Mouse (Mus musculus) heart, embryonic 16.5 days (tissue): Measurements from ENCODE around the gene Olfr525. TPM values are rescaled to one million over a fixed set of nuclear protein-coding genes. Genes with fewer than 3 reads are reported as not detected.

ENCODE experiments used
- ATAC-seq: fragments of 200-750 bp; cut with Nextera tagmentation; replicated peaks from 2 replicates; pipeline ENCODE4 v1.8.0; 2017; ENCODE audit warnings: moderate number of reproducible peaks; ENCODE audit not compliant: insufficient read depth, low FRiP score; ENCODE audit errors: extremely low read depth
- H3K27ac ChIP-seq: fragments of 300-500 bp; sonication (generic); 2 replicates; pipeline ENCODE4 v1.5.1; 2014; ENCODE audit warnings: mild to moderate bottlenecking, low read length, control low read depth, moderate library complexity
- H3K27me3 ChIP-seq: fragments of 300-500 bp; sonication (generic); 2 replicates; pipeline ENCODE4 v1.6.1; 2014; ENCODE audit warnings: low read length, mixed read lengths; ENCODE audit not compliant: control insufficient read depth, insufficient read depth
- H3K36me3 ChIP-seq: fragments of 300-500 bp; sonication (generic); 2 replicates; pipeline ENCODE4 v1.6.1; 2014; ENCODE audit not compliant: control insufficient read depth, insufficient read depth
- H3K4me1 ChIP-seq: fragments of 300-500 bp; sonication (generic); 2 replicates; pipeline ENCODE4 v1.6.1; 2014; ENCODE audit warnings: low read length, mixed read lengths; ENCODE audit not compliant: control insufficient read depth, insufficient read depth
- H3K4me2 ChIP-seq: fragments of 300-500 bp; sonication (generic); 2 replicates; pipeline ENCODE4 v1.6.1; 2014; ENCODE audit warnings: low read depth, mild to moderate bottlenecking, control low read depth, low read length
- H3K4me3 ChIP-seq: fragments of 300-500 bp; sonication (generic); 2 replicates; pipeline ENCODE4 v1.5.1; 2014; ENCODE audit warnings: mild to moderate bottlenecking, control low read depth, low read length
- H3K9ac ChIP-seq: fragments of 300-500 bp; sonication (generic); 2 replicates; pipeline ENCODE4 v1.6.1; 2014; ENCODE audit warnings: low read length, control low read depth
- H3K9me3 ChIP-seq: fragments of 300-500 bp; sonication (generic); replicated peaks from 2 replicates; pipeline ENCODE4 v1.6.1; 2016; ENCODE audit warnings: low read length; ENCODE audit not compliant: control insufficient read depth
- WGBS: fragments of 180-500 bp; shearing (Covaris S2); extraction: QIAGEN DNeasy Blood & Tissue Kit; methylation state at CpG from one replicate; pipeline ENCODE4 v1.1.7; 2014; 5-methylcytosine and 5-hydroxymethylcytosine counted together
- polyA plus RNA-seq: library from polyadenylated mRNA; unstranded; fragments of >200 nt; fragmentation: Nextera tagmentation; extraction: Ambion mirVana; gene quantifications from 2 replicates; pipeline ENCODE4 v1.2.1, GENCODE M21; 2015

Olfr525 gene
- polyA plus RNA-seq, 1 experiment from 2014 or later: not detected

DNA sequence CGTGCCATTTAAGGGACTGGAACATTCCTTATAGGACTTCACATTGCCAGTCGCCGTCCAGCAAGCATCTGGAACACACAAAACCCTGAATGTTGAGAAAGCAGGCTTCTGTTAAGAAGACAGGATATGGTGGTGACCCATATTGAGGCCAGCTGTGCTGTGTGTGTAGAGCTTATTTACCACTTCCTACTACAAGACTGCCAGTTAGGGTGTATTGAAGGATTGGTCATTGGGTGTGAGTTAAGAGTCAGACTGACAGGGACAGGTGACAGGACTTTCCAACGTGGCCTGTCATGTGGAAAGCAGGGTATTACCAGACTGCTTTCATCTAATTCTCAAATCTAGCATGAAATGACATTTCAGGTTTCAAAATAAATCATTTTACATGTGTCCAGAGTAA lies 53.6 kb downstream of the Olfr525 start:
- Histone ChIP-seq H3K36me3 (no peaks in the 10 kb centered on the region), H3K4me1 (no peaks in the 10 kb centered on the region), H3K27me3 (no peaks in the 10 kb centered on the region), H3K27ac (no peak overlapping the region), H3K4me3 (no peak overlapping the region), H3K4me2 (no peak overlapping the region), H3K9me3 (no peaks in the 10 kb centered on the region), H3K9ac (no peak overlapping the region)
- 61% methylated on average over 4 of the region's 4 CpGs for WGBS
- no peak for ATAC-seq

DNA sequence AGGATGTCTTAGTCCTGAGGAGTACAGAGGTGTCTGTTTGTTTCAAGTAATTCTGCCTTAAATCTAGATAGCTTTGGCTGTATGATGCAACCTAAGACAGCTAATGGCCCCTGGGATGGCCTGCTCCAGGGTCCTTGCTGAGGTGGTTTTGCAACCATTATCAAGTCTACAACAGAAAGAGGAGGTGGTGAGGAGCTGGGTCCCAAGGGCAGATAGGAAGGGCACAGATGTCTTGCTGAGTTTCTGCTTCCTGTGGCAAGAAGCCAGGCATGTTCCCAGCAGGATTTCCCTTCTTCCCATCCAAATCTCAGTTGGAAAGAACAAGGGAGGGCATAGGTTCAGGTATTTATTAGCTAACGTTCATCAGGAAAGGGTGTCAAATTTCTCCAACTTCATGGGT lies 55.6 kb downstream of the Olfr525 start, which contains the start of gene Olfr530:
Gene Olfr530, minus strand, starts transcription at position 101 of the 400 bp plus-strand sequence.
- H3K27me3 ChIP-seq: no peaks in the 10 kb centered on the region
- H3K9ac ChIP-seq: no peak within 1 kb of the TSS
- ATAC-seq: no peak
- H3K4me1 ChIP-seq: no peaks in the 10 kb centered on the region
- H3K36me3 ChIP-seq: no peaks in the 10 kb centered on the region
- 35% methylated on average over 1 of the region's 1 CpGs for WGBS
- H3K4me3 ChIP-seq: no peak within 1 kb of the TSS
- H3K27ac ChIP-seq: no peak within 1 kb of the TSS
- H3K9me3 ChIP-seq: no peaks in the 10 kb centered on the region
- H3K4me2 ChIP-seq: no peak within 1 kb of the TSS

DNA sequence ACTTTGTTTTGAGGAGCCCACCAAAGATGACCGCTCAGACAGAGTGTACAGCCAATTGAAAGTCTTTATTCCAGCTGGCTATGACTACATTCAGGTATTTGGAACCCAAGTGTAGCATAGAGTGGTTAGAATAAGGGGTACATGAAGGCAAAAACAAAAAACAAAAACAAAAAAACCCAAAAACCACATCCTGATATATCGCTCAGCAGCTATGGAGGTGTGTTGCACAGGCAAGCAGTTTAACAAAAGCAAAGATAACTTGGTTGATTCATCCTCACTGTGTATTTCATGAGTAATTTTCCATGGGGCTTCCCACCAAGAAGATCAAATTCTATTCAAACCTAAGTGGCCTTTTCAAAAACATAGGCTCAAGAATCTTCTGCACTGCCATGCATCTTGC lies 56.3 kb downstream of the Olfr525 start:
- no peaks in the 10 kb centered on the region for H3K36me3 ChIP-seq
- no peaks in the 10 kb centered on the region for H3K4me1 ChIP-seq
- no peak overlapping the region for H3K4me2 ChIP-seq
- no peak for ATAC-seq
- H3K9ac ChIP-seq: no peak overlapping the region
- no peaks in the 10 kb centered on the region for H3K9me3 ChIP-seq
- H3K4me3 ChIP-seq: no peak overlapping the region
- 72% methylated on average over 2 of the region's 2 CpGs for WGBS
- no peak overlapping the region for H3K27ac ChIP-seq
- no peaks in the 10 kb centered on the region for H3K27me3 ChIP-seq

Other genes starting within 250 kb of the Olfr525 start
- gene Caly, start 238.3 kb upstream of the Olfr525 start, polyA plus RNA-seq: 0.47 and 0.66 TPM in 2 replicates
- 2.3 TPM in 1 of 2 replicates, not detected in the other for gene Prap1, start 227.5 kb upstream of the Olfr525 start, polyA plus RNA-seq
- 93.9 and 103 TPM in 2 replicates for gene Fuom, start 218.4 kb upstream of the Olfr525 start, polyA plus RNA-seq
- 9.5 and 12.9 TPM in 2 replicates for gene Paox, start 205.1 kb upstream of the Olfr525 start, polyA plus RNA-seq
- gene Echs1, start 204.4 kb upstream of the Olfr525 start, polyA plus RNA-seq: 244 and 266 TPM in 2 replicates
- 34.1 and 36.8 TPM in 2 replicates for gene Mtg1, start 183.3 kb upstream of the Olfr525 start, polyA plus RNA-seq
- gene Sprn, start 166.0 kb upstream of the Olfr525 start, polyA plus RNA-seq: 0.09 and 0.12 TPM in 2 replicates
- gene Olfr522, start 156.1 kb upstream of the Olfr525 start, polyA plus RNA-seq: not detected in 2 replicates
- gene Olfr523, start 147.6 kb upstream of the Olfr525 start, polyA plus RNA-seq: not detected in 2 replicates
- 0.27 and 0.43 TPM in 2 replicates for gene Olfr524, start 114.9 kb upstream of the Olfr525 start, polyA plus RNA-seq
- gene Cd163l1, start 102.6 kb upstream of the Olfr525 start, polyA plus RNA-seq: 5.2 and 10.4 TPM in 2 replicates
- 0.31 and 1.4 TPM in 2 replicates for gene 5830411N06Rik, start 73.6 kb upstream of the Olfr525 start, polyA plus RNA-seq
- gene Olfr527, start 13.2 kb downstream of the Olfr525 start, polyA plus RNA-seq: not detected in 2 replicates
- gene Olfr60, start 40.8 kb downstream of the Olfr525 start, polyA plus RNA-seq: not detected in 2 replicates
- not detected in 2 replicates for gene Olfr530, start 55.5 kb downstream of the Olfr525 start, polyA plus RNA-seq
- not detected in 2 replicates for gene Olfr531, start 82.1 kb downstream of the Olfr525 start, polyA plus RNA-seq
- not detected in 2 replicates for gene Olfr532, start 100.8 kb downstream of the Olfr525 start, polyA plus RNA-seq
- not detected in 2 replicates for gene Olfr533, start 142.5 kb downstream of the Olfr525 start, polyA plus RNA-seq
- not detected in 2 replicates for gene Olfr535, start 163.4 kb downstream of the Olfr525 start, polyA plus RNA-seq
- gene Olfr536, start 186.5 kb downstream of the Olfr525 start, polyA plus RNA-seq: not detected in 2 replicates
- not detected in 2 replicates for gene Olfr538, start 247.0 kb downstream of the Olfr525 start, polyA plus RNA-seq